Mouse (Mus musculus): Measurements from ENCODE around the gene Dgke.

- TF ChIP-seq CTCF (IDR thresholded peaks at IDR 0.05; ENCODE audit: control insufficient read depth, insufficient read depth, low read length), result no peak
- TF ChIP-seq POLR2A (IDR thresholded peaks at IDR 0.05; ENCODE audit: borderline replicate concordance, control insufficient read depth, low read depth, low read length), result no peak
Measured at GRCm38 (mm10) chr11:88994492-88994891, 72.2 kb downstream of the Dgke start.
